Mouse (Mus musculus) thymus, adult 2 months (tissue): ENCODE results near the gene Dtd1. TPM values are rescaled to one million over a fixed set of nuclear protein-coding genes. Genes with fewer than 3 reads are reported as not detected.

Source experiments
- DNase-seq: peaks from one replicate; pipeline ENCODE4 v3.0.0; 2021
- H3K27ac ChIP-seq: fragments of 200-500 bp; 2 replicates; pipeline ENCODE4 v1.5.1; 2012; ENCODE audit warnings: low read length, control low read depth; ENCODE audit not compliant: control insufficient read depth, insufficient read depth
- H3K27me3 ChIP-seq: fragments of 200-500 bp; 2 replicates; pipeline ENCODE4 v1.6.1; 2012; ENCODE audit warnings: mild to moderate bottlenecking, low read length, moderate library complexity, mixed read lengths; ENCODE audit not compliant: control insufficient read depth, insufficient read depth
- H3K36me3 ChIP-seq: fragments of 200-500 bp; 2 replicates; pipeline ENCODE4 v1.6.1; 2012; ENCODE audit warnings: mild to moderate bottlenecking, low read length, moderate library complexity; ENCODE audit not compliant: control insufficient read depth, insufficient read depth
- H3K4me1 ChIP-seq: fragments of 200-500 bp; replicated peaks from 2 replicates; pipeline ENCODE4 v1.6.1; 2012; ENCODE audit warnings: low read length; ENCODE audit not compliant: control insufficient read depth, insufficient read depth
- H3K4me3 ChIP-seq: fragments of 200-500 bp; 2 replicates; pipeline ENCODE4 v1.5.1; 2012; ENCODE audit warnings: mild to moderate bottlenecking, low read length, control low read depth, moderate library complexity; ENCODE audit not compliant: control insufficient read depth, insufficient read depth
- CTCF ChIP-seq: fragments of 200-500 bp; IDR thresholded peaks from 2 replicates; pipeline ENCODE4 v1.5.1; 2012; ENCODE audit warnings: mild to moderate bottlenecking, control low read depth, low read length, moderate library complexity, borderline replicate concordance; ENCODE audit not compliant: control insufficient read depth, poor library complexity, insufficient read depth; ENCODE audit errors: extremely low read depth
- POLR2A ChIP-seq: fragments of 200-500 bp; IDR thresholded peaks from 2 replicates; pipeline ENCODE4 v1.6.1; 2012; ENCODE audit warnings: mild to moderate bottlenecking, low read length, control low read depth, moderate library complexity; ENCODE audit not compliant: control insufficient read depth, poor library complexity, insufficient read depth; ENCODE audit errors: extremely low read depth
- WGBS: fragments of 180-500 bp; shearing (Covaris S2); methylation state at CpG from one replicate; pipeline ENCODE4 v1.1.7; 2018; 5-methylcytosine and 5-hydroxymethylcytosine counted together
- polyA plus RNA-seq: library from polyadenylated mRNA; depleted of rRNA; stranded (reverse); fragments of >200 nt; gene quantifications from 2 replicates; pipeline ENCODE4 v1.2.3, GENCODE M21; 2012

Dtd1 gene
- polyA plus RNA-seq, 1 experiment: 8.4 TPM

DNA sequence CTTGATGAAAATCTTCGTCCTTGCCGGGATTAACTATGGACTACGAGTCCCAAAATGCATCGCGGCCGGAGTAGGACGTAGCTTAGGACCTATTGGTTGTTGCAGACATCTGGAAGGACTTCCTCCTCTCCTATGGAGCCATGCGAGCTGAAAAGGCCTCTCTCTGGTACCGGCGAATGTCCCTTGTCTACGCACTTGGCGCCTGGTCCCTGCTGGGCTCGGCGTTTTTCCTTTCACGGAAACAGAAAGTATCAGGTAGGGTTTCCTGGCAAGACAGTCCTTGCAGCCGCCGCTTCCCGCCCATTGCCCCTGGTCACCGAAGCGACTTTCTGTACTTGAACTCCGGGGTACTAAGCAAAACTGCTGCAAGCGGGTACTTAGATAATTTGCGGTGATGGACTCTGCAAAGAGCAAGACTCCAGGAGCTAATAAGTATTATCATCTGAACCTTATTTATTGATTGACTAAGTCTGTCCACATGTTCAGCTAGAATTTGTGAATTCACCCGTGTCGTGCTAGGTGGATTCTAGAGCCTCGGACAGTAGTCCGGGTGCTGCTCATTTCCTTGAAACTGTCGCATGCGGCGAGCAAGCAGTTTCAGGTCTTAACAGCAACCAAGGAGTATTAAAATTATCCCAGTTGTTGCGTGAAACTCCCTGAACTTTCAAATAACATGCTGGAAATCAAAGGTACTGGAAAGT lies 5.6 kb upstream of the Dtd1 start, which contains the start of gene Smim26:
TSS of gene Smim26 (plus strand) at position 104 of the 701 bp plus-strand sequence.
- peak within 1 kb of the TSS; percentile 67 for H3K4me3 ChIP-seq
- peak; percentile 77 for DNase-seq
- no peak for TF ChIP-seq POLR2A
- no peak for TF ChIP-seq CTCF
- no peak within 1 kb of the TSS for H3K27ac ChIP-seq
- peaks cover 4% of the 10 kb centered on the region for H3K4me1 ChIP-seq
- H3K27me3 ChIP-seq: no peaks in the 10 kb centered on the region
- WGBS: under 1% methylated on average over 31 of the region's 31 CpGs
- H3K36me3 ChIP-seq: no peaks in the 10 kb centered on the region

DNA sequence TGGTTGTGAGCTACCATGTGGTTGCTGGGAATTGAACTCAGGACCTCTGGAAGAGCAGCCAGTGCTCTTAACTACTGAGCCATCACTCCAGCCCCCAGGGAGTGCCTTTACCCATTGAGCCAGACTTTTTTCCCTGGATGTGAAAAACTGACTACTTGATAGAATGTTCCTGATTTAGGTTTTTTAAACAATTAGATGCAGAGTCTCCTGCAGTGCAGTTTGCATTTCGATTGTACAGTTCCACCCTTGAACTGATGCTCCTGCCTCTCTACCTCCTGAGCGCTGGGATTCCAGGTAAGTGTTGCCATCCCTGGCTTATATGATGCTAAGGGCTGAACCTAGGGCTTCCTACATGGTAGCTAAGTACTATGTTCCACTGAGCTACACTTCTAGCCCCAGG lies 1.7 kb upstream of the Dtd1 start:
- Histone ChIP-seq H3K4me3 (no peak overlapping the region), H3K4me1 (peaks cover 4% of the 10 kb centered on the region), H3K27ac (no peak overlapping the region), H3K36me3 (no peaks in the 10 kb centered on the region), H3K27me3 (no peaks in the 10 kb centered on the region)
- WGBS: 82% methylated on average over 2 of the region's 2 CpGs
- DNase-seq: no peak
- TF ChIP-seq CTCF (no peak), POLR2A (no peak)

- DNase-seq: no peak
- no peak overlapping the region for H3K27ac ChIP-seq
- no peaks in the 10 kb centered on the region; the same call in 1 of the 2 replicates for H3K4me1 ChIP-seq
- no peak overlapping the region for H3K4me3 ChIP-seq
- H3K36me3 ChIP-seq: no peaks in the 10 kb centered on the region
- 93% methylated on average over 1 of the region's 1 CpGs for WGBS
- H3K27me3 ChIP-seq: no peaks in the 10 kb centered on the region
- TF ChIP-seq POLR2A (no peak), CTCF (no peak)
These were observed 1.9 kb downstream of the Dtd1 start for GRCm38 (mm10) chr2:144601576-144601975.

GRCm38 (mm10) chr2:144613956-144614355 lies 14.3 kb downstream of the Dtd1 start:
- DNase-seq: no peak
- WGBS: 97% methylated on average over 6 of the region's 6 CpGs
- no peak for TF ChIP-seq CTCF
- no peak for TF ChIP-seq POLR2A
- Histone ChIP-seq H3K4me1 (no peaks in the 10 kb centered on the region), H3K36me3 (no peaks in the 10 kb centered on the region), H3K27ac (no peak overlapping the region), H3K4me3 (no peak overlapping the region), H3K27me3 (no peaks in the 10 kb centered on the region)

DNA sequence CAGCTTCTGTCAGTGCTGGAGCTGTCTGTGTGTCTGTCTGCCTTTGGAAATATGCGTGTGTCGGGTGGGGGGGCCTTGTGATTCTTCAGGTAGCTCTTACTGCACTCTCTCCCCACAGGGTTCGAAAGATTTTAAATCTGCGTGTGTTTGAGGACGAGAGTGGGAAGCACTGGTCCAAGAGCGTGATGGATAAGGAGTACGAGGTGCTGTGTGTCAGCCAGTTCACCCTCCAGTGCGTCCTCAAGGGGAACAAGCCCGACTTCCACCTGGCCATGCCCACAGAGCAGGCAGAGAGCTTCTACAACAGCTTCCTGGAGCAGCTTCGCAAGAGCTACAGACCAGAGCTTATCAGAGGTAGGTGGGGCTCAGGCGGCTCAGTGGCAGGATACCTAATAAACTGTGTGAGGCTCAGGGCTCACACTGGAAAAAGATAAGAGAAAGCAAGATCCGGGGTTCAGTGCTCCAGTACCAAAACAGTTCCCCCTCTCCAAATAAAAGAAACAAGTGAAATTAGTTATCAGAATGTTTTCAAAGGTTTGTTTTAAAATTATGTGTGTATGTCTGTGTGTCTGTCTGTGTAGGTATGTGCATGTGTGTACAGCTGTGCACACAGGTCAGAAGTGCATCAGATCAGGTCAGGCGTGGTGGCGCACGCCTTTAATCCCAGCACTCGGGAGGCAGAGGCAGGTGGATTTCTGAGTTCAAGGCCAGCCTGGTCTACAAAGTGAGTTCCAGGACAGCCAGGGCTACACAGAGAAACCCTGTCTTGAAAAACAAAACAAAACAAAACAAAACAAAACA lies 17.6 kb downstream of the Dtd1 start:
- Histone ChIP-seq H3K4me3 (no peak overlapping the region), H3K4me1 (no peaks in the 10 kb centered on the region), H3K27me3 (no peaks in the 10 kb centered on the region), H3K27ac (no peak overlapping the region), H3K36me3 (no peaks in the 10 kb centered on the region)
- no peak for DNase-seq
- no peak for TF ChIP-seq POLR2A
- TF ChIP-seq CTCF: no peak
- 95% methylated on average over 16 of the region's 16 CpGs for WGBS

GRCm38 (mm10) chr2:144621491-144621890 lies 21.8 kb downstream of the Dtd1 start:
- 96% methylated on average over 6 of the region's 6 CpGs for WGBS
- no peak overlapping the region for H3K27ac ChIP-seq
- DNase-seq: no peak
- H3K27me3 ChIP-seq: no peaks in the 10 kb centered on the region
- H3K4me3 ChIP-seq: no peak overlapping the region
- H3K4me1 ChIP-seq: no peaks in the 10 kb centered on the region
- TF ChIP-seq CTCF (no peak), POLR2A (no peak)
- no peaks in the 10 kb centered on the region for H3K36me3 ChIP-seq
